Mouse (Mus musculus): ENCODE measurements around the gene BC048671.

DNA sequence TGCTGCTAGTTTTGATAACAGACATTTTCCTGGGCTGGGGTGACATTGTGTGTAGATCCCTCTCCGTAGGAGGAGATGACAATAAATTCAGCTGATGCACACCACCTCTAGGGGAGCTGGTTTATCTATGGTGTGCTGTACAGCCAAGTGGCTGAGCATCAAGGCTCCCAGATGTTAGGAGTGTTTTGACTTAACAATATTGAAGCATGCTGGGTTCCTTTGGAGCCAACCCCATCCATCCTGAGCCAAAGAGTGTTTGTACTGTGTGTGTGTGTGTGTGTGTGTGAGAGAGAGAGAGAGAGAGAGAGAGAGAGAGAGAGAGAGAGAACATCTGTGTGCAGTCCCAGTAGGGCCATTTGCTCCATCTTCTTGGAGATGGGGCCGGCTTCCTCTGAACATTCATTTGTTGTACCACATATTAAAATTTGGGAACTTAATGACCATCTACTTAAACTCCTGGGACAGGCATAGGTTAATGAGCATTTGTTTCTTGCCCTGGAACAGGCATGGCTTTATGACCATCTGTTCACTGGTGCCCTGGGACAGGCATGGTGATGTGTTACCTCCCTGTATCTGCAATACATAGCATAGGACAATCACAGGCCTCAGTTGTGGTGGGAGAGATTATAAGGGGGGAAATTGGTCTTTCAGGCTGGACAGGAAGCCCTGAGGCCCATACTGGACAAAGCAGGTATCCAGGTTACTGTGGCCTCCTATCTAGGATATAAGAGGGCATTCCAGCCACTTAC, 16.7 kb downstream of the BC048671 start:
- no peak for TF ChIP-seq POLR2A (IDR thresholded peaks at IDR 0.05; ENCODE audit: extremely low read depth, insufficient read depth, low read length)
- no peak for TF ChIP-seq CTCF (IDR thresholded peaks at IDR 0.05; ENCODE audit: extremely low read depth, insufficient read depth, low read length)

Data from cortical plate, adult 2 months (tissue).